Mouse (Mus musculus) myocyte (in vitro differentiated cells): ENCODE data around the gene Ino80d. TPM values are rescaled to one million over a fixed set of nuclear protein-coding genes. Genes with fewer than 3 reads are reported as not detected.

ENCODE experiments used
- H3K27me3 ChIP-seq: one replicate; pipeline ENCODE4 v1.6.1; 2011; ENCODE audit not compliant: control insufficient read depth, insufficient read depth, insufficient read length
- H3K36me3 ChIP-seq: one replicate; pipeline ENCODE4 v1.6.1; 2011; ENCODE audit not compliant: control insufficient read depth, insufficient read depth
- H3K4me2 ChIP-seq: one replicate; pipeline ENCODE4 v1.6.1; 2011; ENCODE audit warnings: low read depth, control low read depth
- H3K4me3 ChIP-seq: one replicate; pipeline ENCODE4 v1.5.1; 2011; ENCODE audit warnings: mild to moderate bottlenecking, control low read depth, moderate library complexity
- H3K79me2 ChIP-seq: one replicate; pipeline ENCODE4 v1.6.1; 2011; ENCODE audit not compliant: control insufficient read depth, insufficient read depth
- H3ac ChIP-seq: one replicate; pipeline ENCODE4 v1.6.1; 2011; ENCODE audit not compliant: control insufficient read depth, insufficient read length
- CEBPB ChIP-seq: IDR thresholded peaks from 2 replicates; pipeline ENCODE4 v1.6.1; 2011; ENCODE audit warnings: mild to moderate bottlenecking, moderate library complexity; ENCODE audit not compliant: poor library complexity, insufficient read depth, severe bottlenecking
- E2F4 ChIP-seq: IDR thresholded peaks from one replicate; pipeline ENCODE4 v1.6.1; 2011; ENCODE audit warnings: mild to moderate bottlenecking, control low read depth, moderate library complexity; ENCODE audit not compliant: insufficient read depth
- MAX ChIP-seq: IDR thresholded peaks from one replicate; pipeline ENCODE4 v1.6.1; 2011; ENCODE audit warnings: low read depth, mild to moderate bottlenecking, control low read depth
- MYOD1 ChIP-seq, 3 experiments: IDR thresholded peaks; one replicate each; pipeline ENCODE4 v1.6.1; 2011; ENCODE audit warnings: control low read depth in 2 of 3, low read depth in 2 of 3, mild to moderate bottlenecking in 2 of 3, moderate library complexity in 1 of 3; ENCODE audit not compliant: insufficient read length in 2 of 3, control insufficient read depth in 1 of 3
- MYOG ChIP-seq, 3 experiments: IDR thresholded peaks; one replicate each; pipeline ENCODE4 v1.6.1; 2011; ENCODE audit warnings: control low read depth in 2 of 3, low read depth in 2 of 3, mild to moderate bottlenecking in 2 of 3; ENCODE audit not compliant: insufficient read length in 2 of 3, control insufficient read depth in 1 of 3, insufficient read depth in 1 of 3
- POLR2A ChIP-seq: IDR thresholded peaks from one replicate; pipeline ENCODE4 v1.6.1; 2011; ENCODE audit warnings: low read depth, mild to moderate bottlenecking, control low read depth, moderate library complexity; ENCODE audit not compliant: insufficient read length
- POLR2AphosphoS2 ChIP-seq: IDR thresholded peaks from one replicate; pipeline ENCODE4 v1.6.1; 2011; ENCODE audit warnings: low read depth, control low read depth; ENCODE audit not compliant: insufficient read length
- REST ChIP-seq: IDR thresholded peaks from one replicate; pipeline ENCODE4 v1.6.1; 2011; ENCODE audit warnings: mild to moderate bottlenecking, control low read depth, moderate library complexity; ENCODE audit not compliant: insufficient read depth, insufficient read length
- SRF ChIP-seq: IDR thresholded peaks from one replicate; pipeline ENCODE4 v1.6.1; 2011; ENCODE audit warnings: low read depth; ENCODE audit not compliant: control insufficient read depth, insufficient read length
- TCF12 ChIP-seq: IDR thresholded peaks from one replicate; pipeline ENCODE4 v1.6.1; 2011; ENCODE audit warnings: mild to moderate bottlenecking, control low read depth; ENCODE audit not compliant: poor library complexity, insufficient read depth, severe bottlenecking
- TCF3 ChIP-seq: IDR thresholded peaks from one replicate; pipeline ENCODE4 v1.6.1; 2011; ENCODE audit warnings: low read depth, control low read depth; ENCODE audit not compliant: insufficient read length
- USF1 ChIP-seq: IDR thresholded peaks from one replicate; pipeline ENCODE4 v1.6.1; 2011; ENCODE audit warnings: low read depth, mild to moderate bottlenecking, control low read depth, moderate library complexity
- polyA plus RNA-seq: library from polyadenylated mRNA; unstranded; fragments of >200 nt; fragmentation: generic; extraction: Trizol; gene quantifications from one replicate; pipeline ENCODE4 v1.2.1, GENCODE M21; 2012; ENCODE audit warnings: missing spikeins

Gene Ino80d
- polyA plus RNA-seq, 1 experiment: 1.7 TPM

GRCm38 (mm10) chr1:63096071-63096470 is 18.4 kb downstream of the Ino80d start:
- H3K79me2 ChIP-seq: peaks cover 17% of the 10 kb centered on the region
- H3K27me3 ChIP-seq: no peaks in the 10 kb centered on the region
- H3K36me3 ChIP-seq: peaks cover 26% of the 10 kb centered on the region
- H3ac ChIP-seq: no peak overlapping the region
- no peak overlapping the region for H3K4me2 ChIP-seq
- no peak overlapping the region for H3K4me3 ChIP-seq
- TF ChIP-seq POLR2AphosphoS2 (no peak), MAX (no peak)

DNA sequence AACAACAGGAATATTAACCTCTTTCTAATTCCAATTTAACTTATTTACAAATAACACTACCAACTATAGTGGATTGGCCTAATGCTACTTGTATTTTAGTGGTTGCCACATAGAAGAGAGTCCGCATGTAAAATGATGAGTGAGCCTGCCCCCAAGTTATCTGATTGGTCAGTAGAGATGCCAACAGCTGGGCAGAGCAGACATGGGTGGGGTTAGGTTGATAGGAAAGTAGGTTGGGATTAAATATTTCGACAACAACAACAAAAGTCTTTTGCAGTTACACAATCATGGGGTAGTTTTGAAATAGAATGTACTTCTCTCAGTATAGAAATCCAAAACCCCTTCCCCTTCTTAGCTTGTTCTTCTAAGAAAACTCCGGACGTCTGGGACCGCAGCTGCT is 24.7 kb downstream of the Ino80d start:
- no peak overlapping the region for H3ac ChIP-seq

GRCm38 (mm10) chr1:63088614-63089013 is 25.9 kb downstream of the Ino80d start:
- TF ChIP-seq TCF3 (no peak), SRF (no peak), CEBPB (no peak), POLR2AphosphoS2 (no peak), MYOD1 (IDR thresholded peaks at IDR 0.05; ENCODE audit: control insufficient read depth in 1 of 3, insufficient read length in 2 of 3, low read depth in 2 of 3) (no peak), REST (no peak), E2F4 (no peak), MYOG (IDR thresholded peaks at IDR 0.05; ENCODE audit: control insufficient read depth in 1 of 3, insufficient read depth in 1 of 3, insufficient read length in 2 of 3, low read depth in 2 of 3) (no peak), POLR2A (no peak), TCF12 (no peak), MAX (no peak), USF1 (no peak)
- Histone ChIP-seq H3ac (no peak overlapping the region), H3K27me3 (no peaks in the 10 kb centered on the region), H3K79me2 (peaks cover 9% of the 10 kb centered on the region), H3K4me2 (no peak overlapping the region), H3K36me3 (peaks cover 35% of the 10 kb centered on the region), H3K4me3 (no peak overlapping the region)

More for the DNA sequence above, 24.7 kb downstream of the Ino80d start:
- Histone ChIP-seq H3K27me3 (no peaks in the 10 kb centered on the region), H3K4me3 (no peak overlapping the region), H3K36me3 (peaks cover 28% of the 10 kb centered on the region), H3K79me2 (peaks cover 8% of the 10 kb centered on the region), H3K4me2 (no peak overlapping the region)
- TF ChIP-seq MAX: no peak
- TF ChIP-seq POLR2AphosphoS2: no peak
- no peak for TF ChIP-seq USF1
- TF ChIP-seq MYOD1 (IDR thresholded peaks at IDR 0.05; ENCODE audit: control insufficient read depth in 1 of 3, insufficient read length in 2 of 3, low read depth in 2 of 3): no peak
- no peak for TF ChIP-seq SRF
- no peak for TF ChIP-seq TCF3
- TF ChIP-seq CEBPB: no peak
- TF ChIP-seq E2F4: no peak
- no peak for TF ChIP-seq REST
- no peak for TF ChIP-seq MYOG (IDR thresholded peaks at IDR 0.05; ENCODE audit: control insufficient read depth in 1 of 3, insufficient read depth in 1 of 3, insufficient read length in 2 of 3, low read depth in 2 of 3)
- no peak for TF ChIP-seq TCF12
- TF ChIP-seq POLR2A: no peak

DNA sequence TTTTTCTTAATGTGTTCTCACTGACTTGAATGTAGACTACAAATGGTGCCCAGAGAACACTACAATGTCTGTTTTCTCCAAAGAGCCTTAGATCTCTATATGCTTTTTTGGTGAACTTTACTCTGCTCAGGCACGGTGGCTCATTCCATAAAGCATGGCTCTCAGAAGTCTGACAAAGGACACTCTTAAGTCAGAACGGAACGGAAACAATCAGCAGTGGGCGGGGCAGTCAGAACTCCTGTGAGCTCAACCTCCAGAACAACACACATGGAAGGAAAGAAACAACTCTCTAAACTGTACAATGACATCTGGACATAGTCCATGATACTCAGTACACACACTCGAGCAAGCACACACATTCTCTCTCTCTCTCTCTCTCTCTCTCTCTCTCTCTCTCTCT is 34.2 kb downstream of the Ino80d start:
- H3K4me2 ChIP-seq: no peak overlapping the region
- H3ac ChIP-seq: no peak overlapping the region
- TF ChIP-seq CEBPB: no peak
- no peak for TF ChIP-seq SRF
- TF ChIP-seq POLR2A: no peak
- no peak for TF ChIP-seq MYOD1 (IDR thresholded peaks at IDR 0.05; ENCODE audit: control insufficient read depth in 1 of 3, insufficient read length in 2 of 3, low read depth in 2 of 3)
- TF ChIP-seq TCF12: no peak
- no peak for TF ChIP-seq USF1
- TF ChIP-seq REST: no peak
- TF ChIP-seq E2F4: no peak
- TF ChIP-seq POLR2AphosphoS2: no peak
- TF ChIP-seq MYOG (IDR thresholded peaks at IDR 0.05; ENCODE audit: control insufficient read depth in 1 of 3, insufficient read depth in 1 of 3, insufficient read length in 2 of 3, low read depth in 2 of 3): no peak
- TF ChIP-seq MAX: no peak
- TF ChIP-seq TCF3: no peak
- no peak overlapping the region for H3K4me3 ChIP-seq
- no peaks in the 10 kb centered on the region for H3K27me3 ChIP-seq
- peaks cover 34% of the 10 kb centered on the region for H3K36me3 ChIP-seq
- peaks cover 14% of the 10 kb centered on the region for H3K79me2 ChIP-seq

DNA sequence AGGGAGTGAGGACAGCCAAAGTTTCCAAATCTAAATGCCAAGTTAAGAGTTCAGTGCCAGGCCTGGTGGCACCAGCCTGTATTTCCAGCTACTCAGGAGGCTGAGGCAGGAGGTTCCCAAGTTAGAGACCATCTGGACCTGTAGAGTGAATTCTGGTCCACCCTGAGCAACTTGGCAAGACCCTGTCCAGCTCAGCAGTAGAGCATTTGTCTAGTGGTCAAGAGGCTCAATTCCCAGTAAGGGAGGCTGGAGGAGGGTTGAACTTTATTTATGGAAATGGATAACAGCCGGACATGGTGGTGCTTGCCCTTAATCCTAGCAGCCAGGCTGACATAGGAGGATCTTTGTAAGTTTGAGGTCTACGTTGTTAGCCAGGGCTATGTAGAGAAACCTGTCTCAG is 38.1 kb downstream of the Ino80d start:
- Histone ChIP-seq H3ac (no peak overlapping the region), H3K36me3 (peaks cover 43% of the 10 kb centered on the region), H3K4me3 (no peak overlapping the region), H3K79me2 (peaks cover 4% of the 10 kb centered on the region), H3K27me3 (no peaks in the 10 kb centered on the region), H3K4me2 (no peak overlapping the region)
- TF ChIP-seq TCF3 (no peak), SRF (no peak), E2F4 (no peak), POLR2A (no peak), TCF12 (no peak), CEBPB (no peak), MAX (no peak), POLR2AphosphoS2 (no peak), MYOG (IDR thresholded peaks at IDR 0.05; ENCODE audit: control insufficient read depth in 1 of 3, insufficient read depth in 1 of 3, insufficient read length in 2 of 3, low read depth in 2 of 3) (no peak), MYOD1 (IDR thresholded peaks at IDR 0.05; ENCODE audit: control insufficient read depth in 1 of 3, insufficient read length in 2 of 3, low read depth in 2 of 3) (no peak), USF1 (no peak), REST (no peak)
